ENCODE assay signal across 10 mouse cellular contexts in the genomic region with DNA sequence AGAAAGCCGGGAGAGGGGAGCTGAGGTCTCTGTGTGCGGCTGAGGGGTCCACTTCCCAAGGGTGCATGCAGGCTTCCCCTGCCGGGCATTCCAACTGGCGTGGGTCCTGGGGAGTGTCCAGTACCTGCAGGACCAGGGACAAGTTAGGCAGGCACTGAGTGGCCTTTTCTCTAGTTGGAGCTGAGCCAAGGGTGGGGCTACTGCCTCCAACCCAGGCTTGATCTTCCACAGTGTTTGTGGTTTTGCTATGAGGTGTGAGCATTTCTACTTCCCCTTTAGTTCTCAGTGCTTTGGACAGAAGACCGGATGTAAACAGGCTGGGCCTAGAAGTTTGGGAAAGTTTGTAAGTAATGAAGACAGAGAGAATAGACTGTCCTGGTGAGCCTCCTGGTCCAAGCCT. TPM values are rescaled to one million over a fixed set of nuclear protein-coding genes. Genes with fewer than 3 reads are reported as not detected.
DNase-seq lines count a peak whose midpoint lies in the region.
"Had no signal": no experiment of that assay in that cellular context is flagged by ENCODE, and none has a peak within 500 bp of the region (broad histone marks: within the 10 kb centered on the region; RNA-seq: fewer than 3 reads in every experiment).

No protein-coding gene starts in this region.

- DNase-seq in spleen, postnatal 36 days (ENCODE audit: low spot score in 2 of 2) = peak; percentile 17 to 46
- no peak for DNase-seq in spleen, postnatal 10 days (ENCODE audit: low spot score in 2 of 2)
- peak; percentile 16 to 61 for DNase-seq in heart, postnatal 14 days
- DNase-seq in lung, postnatal 4 days = peak; percentile 63 to 68
- DNase-seq in urinary bladder, postnatal 25 days (ENCODE audit: low spot score) = peak; percentile 69
- no peak for DNase-seq in cerebellum, adult 18-20 months
- DNase-seq in adrenal gland, postnatal 4 days (ENCODE audit: low spot score in 2 of 2) = no peak
- DNase-seq in cerebellum, adult 9-10 months = no peak
- DNase-seq: forebrain, postnatal 0 days; thymus, postnatal 25 days had no signal

- intact Hi-C loops in heart, postnatal 14 days (cut with DNase I) = no loop called here

RNA-seq across cellular contexts. Expression of gene Lhx3, which starts 19.6 kb away (rescaled TPM):
- total RNA-seq in heart, postnatal 14 days (2021) = not detected
- total RNA-seq in adrenal gland, postnatal 4 days (2021) = 1 to 10 TPM in 1 of 2 experiments, under 1 TPM in 1; 0.71 to 1.0 TPM
- total RNA-seq: forebrain, postnatal 0 days had no signal

RNA-seq across cellular contexts. Expression of gene Qsox2, which starts 48.8 kb away (rescaled TPM):
- 10 to 100 TPM; 13.8 to 16.1 TPM for total RNA-seq in heart, postnatal 14 days (2021)
- 10 to 100 TPM; 23.8 to 24.0 TPM for total RNA-seq in adrenal gland, postnatal 4 days (2021)

Comparison
In these comparisons a context has a peak if more than half of its experiments do, and no peak if none do; other contexts are left out.
1. DNase-seq: peak in spleen, postnatal 36 days (2 of 2), heart, postnatal 14 days (2 of 2), lung, postnatal 4 days (2 of 2) and urinary bladder, postnatal 25 days (single experiment); none in spleen, postnatal 10 days (0 of 2), cerebellum, adult 18-20 months (0 of 2), adrenal gland, postnatal 4 days (0 of 2) and cerebellum, adult 9-10 months (single experiment).